Mouse (Mus musculus): ENCODE measurements around the gene Phf5a. TPM values are rescaled to one million over a fixed set of nuclear protein-coding genes. Genes with fewer than 3 reads are reported as not detected.
A peak's percentile ranks its signal among the peaks of the same experiment; 100 is the strongest.

The Phf5a gene
- 150 and 172 TPM in 2 replicates for polyA plus RNA-seq (2011; ENCODE audit: insufficient read depth, insufficient read length, low read depth, missing spikeins)

- TF ChIP-seq CTCF (IDR thresholded peaks at IDR 0.05; ENCODE audit: low read depth, low read length): no peak
- no peak for TF ChIP-seq POLR2A (IDR thresholded peaks at IDR 0.05; ENCODE audit: insufficient read depth, low read length)
- TF ChIP-seq EP300 (IDR thresholded peaks at IDR 0.05; ENCODE audit: insufficient read depth, low read depth, low read length): no peak
- Histone ChIP-seq H3K9me3 (replicated peaks; ENCODE audit: control insufficient read depth, insufficient read depth, low read length, poor library complexity, severe bottlenecking) (no peaks in the 10 kb centered on the region), H3K9ac (ENCODE audit: low read depth, poor library complexity, severe bottlenecking) (peak within 1 kb of the TSS; percentile 98), H3K4me3 (ENCODE audit: low read depth, low read length) (peak within 1 kb of the TSS; percentile 96), H3K27ac (ENCODE audit: insufficient read depth, low read length) (peak within 1 kb of the TSS; percentile 73), H3K27me3 (ENCODE audit: control insufficient read depth, insufficient read depth, low read length, poor library complexity, severe bottlenecking) (no peaks in the 10 kb centered on the region), H3K4me1 (ENCODE audit: control insufficient read depth, insufficient read depth, low read length) (peaks cover 2% of the 10 kb centered on the region), H3K36me3 (ENCODE audit: control insufficient read depth, insufficient read depth, low read length, poor library complexity, severe bottlenecking) (peaks cover 41% of the 10 kb centered on the region)
These were observed at the start of gene Phf5a for GRCm38 (mm10) chr15:81871604-81872261. Gene Phf5a, minus strand, starts transcription at chr15:81871911.

DNA sequence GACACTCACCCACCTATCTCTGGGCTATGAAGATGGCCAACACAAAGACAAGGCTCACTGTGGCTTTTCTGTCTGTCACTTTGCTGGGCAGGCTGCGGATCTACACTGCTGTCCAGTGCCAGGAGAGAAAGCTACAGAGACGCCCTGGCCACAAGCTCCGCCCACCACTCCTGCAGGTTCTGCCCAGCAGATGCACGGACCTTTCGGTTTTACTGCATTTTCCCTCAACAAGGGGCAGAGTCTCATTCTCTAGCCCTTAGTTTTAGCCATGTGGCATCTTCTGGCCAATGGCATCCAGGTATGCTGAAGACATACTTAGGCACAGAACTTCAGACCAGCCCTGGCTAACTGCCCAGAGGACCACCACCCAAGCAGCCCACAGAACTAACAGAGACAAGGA, 49.5 kb upstream of the Phf5a start:
- no peaks in the 10 kb centered on the region for H3K27me3 ChIP-seq (ENCODE audit: control insufficient read depth, insufficient read depth, low read length, poor library complexity, severe bottlenecking)
- no peaks in the 10 kb centered on the region for H3K36me3 ChIP-seq (ENCODE audit: control insufficient read depth, insufficient read depth, low read length, poor library complexity, severe bottlenecking)
- TF ChIP-seq CTCF (IDR thresholded peaks at IDR 0.05; ENCODE audit: low read depth, low read length) (no peak), POLR2A (IDR thresholded peaks at IDR 0.05; ENCODE audit: insufficient read depth, low read length) (no peak), EP300 (IDR thresholded peaks at IDR 0.05; ENCODE audit: insufficient read depth, low read depth, low read length) (no peak)
- no peak overlapping the region for H3K27ac ChIP-seq (ENCODE audit: insufficient read depth, low read length)
- no peak overlapping the region for H3K4me3 ChIP-seq (ENCODE audit: low read depth, low read length)
- no peaks in the 10 kb centered on the region for H3K9me3 ChIP-seq (replicated peaks; ENCODE audit: control insufficient read depth, insufficient read depth, low read length, poor library complexity, severe bottlenecking)
- H3K9ac ChIP-seq (ENCODE audit: low read depth, poor library complexity, severe bottlenecking): no peak overlapping the region
- no peaks in the 10 kb centered on the region for H3K4me1 ChIP-seq (ENCODE audit: control insufficient read depth, insufficient read depth, low read length)

DNA sequence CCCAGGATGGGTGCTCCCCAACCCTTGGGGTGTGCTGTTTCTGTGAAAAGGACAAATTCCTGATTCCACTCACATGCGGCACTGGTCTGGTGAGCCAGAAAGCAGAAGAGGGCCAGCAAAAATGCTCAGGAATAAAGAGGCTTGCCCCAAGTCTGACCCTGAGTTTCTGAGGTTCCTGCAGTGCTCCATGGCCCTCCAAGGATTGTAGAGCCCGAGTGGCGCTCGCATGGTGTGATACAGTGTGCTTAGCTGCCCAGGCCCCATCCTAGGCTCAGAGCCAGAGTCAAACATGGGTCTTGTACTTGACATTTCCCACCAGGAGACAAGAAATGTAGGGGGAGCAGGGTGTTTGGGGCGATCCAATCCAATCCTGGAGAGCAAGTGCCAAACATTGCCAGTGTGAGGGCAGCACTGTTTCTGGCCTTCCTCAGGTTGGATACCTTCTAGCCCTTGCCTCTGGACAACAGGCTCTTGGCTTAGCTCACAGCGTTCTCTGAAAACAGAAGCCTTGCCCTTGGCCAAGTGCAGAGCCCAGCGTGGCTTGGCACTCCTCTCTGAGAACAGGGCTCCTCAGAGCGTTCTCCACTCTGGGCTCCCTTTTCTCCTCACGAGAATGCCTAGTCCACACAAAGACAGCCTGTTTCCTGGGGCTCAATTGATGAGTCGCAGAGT, 49.0 kb upstream of the Phf5a start:
- no peaks in the 10 kb centered on the region for H3K9me3 ChIP-seq (replicated peaks; ENCODE audit: control insufficient read depth, insufficient read depth, low read length, poor library complexity, severe bottlenecking)
- no peaks in the 10 kb centered on the region for H3K27me3 ChIP-seq (ENCODE audit: control insufficient read depth, insufficient read depth, low read length, poor library complexity, severe bottlenecking)
- H3K4me1 ChIP-seq (ENCODE audit: control insufficient read depth, insufficient read depth, low read length): no peaks in the 10 kb centered on the region
- H3K9ac ChIP-seq (ENCODE audit: low read depth, poor library complexity, severe bottlenecking): no peak overlapping the region
- no peak overlapping the region for H3K4me3 ChIP-seq (ENCODE audit: low read depth, low read length)
- TF ChIP-seq POLR2A (IDR thresholded peaks at IDR 0.05; ENCODE audit: insufficient read depth, low read length) (no peak), CTCF (IDR thresholded peaks at IDR 0.05; ENCODE audit: low read depth, low read length) (no peak), EP300 (IDR thresholded peaks at IDR 0.05; ENCODE audit: insufficient read depth, low read depth, low read length) (no peak)
- H3K36me3 ChIP-seq (ENCODE audit: control insufficient read depth, insufficient read depth, low read length, poor library complexity, severe bottlenecking): peaks cover 3% of the 10 kb centered on the region; the same call in 1 of the 2 replicates
- H3K27ac ChIP-seq (ENCODE audit: insufficient read depth, low read length): no peak overlapping the region

GRCm38 (mm10) chr15:81919062-81919461, 47.4 kb upstream of the Phf5a start:
- TF ChIP-seq POLR2A (IDR thresholded peaks at IDR 0.05; ENCODE audit: insufficient read depth, low read length): no peak
- TF ChIP-seq CTCF (IDR thresholded peaks at IDR 0.05; ENCODE audit: low read depth, low read length): no peak
- no peak for TF ChIP-seq EP300 (IDR thresholded peaks at IDR 0.05; ENCODE audit: insufficient read depth, low read depth, low read length)
- Histone ChIP-seq H3K9me3 (replicated peaks; ENCODE audit: control insufficient read depth, insufficient read depth, low read length, poor library complexity, severe bottlenecking) (no peaks in the 10 kb centered on the region), H3K27me3 (ENCODE audit: control insufficient read depth, insufficient read depth, low read length, poor library complexity, severe bottlenecking) (no peaks in the 10 kb centered on the region), H3K4me1 (ENCODE audit: control insufficient read depth, insufficient read depth, low read length) (no peaks in the 10 kb centered on the region), H3K9ac (ENCODE audit: low read depth, poor library complexity, severe bottlenecking) (no peak overlapping the region), H3K27ac (ENCODE audit: insufficient read depth, low read length) (no peak overlapping the region), H3K4me3 (ENCODE audit: low read depth, low read length) (no peak overlapping the region), H3K36me3 (ENCODE audit: control insufficient read depth, insufficient read depth, low read length, poor library complexity, severe bottlenecking) (peaks cover 14% of the 10 kb centered on the region)

- no peak overlapping the region for H3K27ac ChIP-seq (ENCODE audit: insufficient read depth, low read length)
- no peak overlapping the region for H3K9ac ChIP-seq (ENCODE audit: low read depth, poor library complexity, severe bottlenecking)
- H3K36me3 ChIP-seq (ENCODE audit: control insufficient read depth, insufficient read depth, low read length, poor library complexity, severe bottlenecking): peaks cover 19% of the 10 kb centered on the region
These were observed 46.1 kb upstream of the Phf5a start for GRCm38 (mm10) chr15:81917621-81918463.

More at GRCm38 (mm10) chr15:81917621-81918463, 46.1 kb upstream of the Phf5a start:
- peak; percentile 99 for TF ChIP-seq CTCF (IDR thresholded peaks at IDR 0.05; ENCODE audit: low read depth, low read length)
- no peak for TF ChIP-seq POLR2A (IDR thresholded peaks at IDR 0.05; ENCODE audit: insufficient read depth, low read length)
- TF ChIP-seq EP300 (IDR thresholded peaks at IDR 0.05; ENCODE audit: insufficient read depth, low read depth, low read length): no peak
- Histone ChIP-seq H3K9me3 (replicated peaks; ENCODE audit: control insufficient read depth, insufficient read depth, low read length, poor library complexity, severe bottlenecking) (no peaks in the 10 kb centered on the region), H3K4me3 (ENCODE audit: low read depth, low read length) (no peak overlapping the region), H3K4me1 (ENCODE audit: control insufficient read depth, insufficient read depth, low read length) (no peaks in the 10 kb centered on the region), H3K27me3 (ENCODE audit: control insufficient read depth, insufficient read depth, low read length, poor library complexity, severe bottlenecking) (no peaks in the 10 kb centered on the region)
